Mouse (Mus musculus): ENCODE results near the gene Fam213b.
A peak's percentile ranks its signal among the peaks of the same experiment; 100 is the strongest.

Gene Fam213b

DNA sequence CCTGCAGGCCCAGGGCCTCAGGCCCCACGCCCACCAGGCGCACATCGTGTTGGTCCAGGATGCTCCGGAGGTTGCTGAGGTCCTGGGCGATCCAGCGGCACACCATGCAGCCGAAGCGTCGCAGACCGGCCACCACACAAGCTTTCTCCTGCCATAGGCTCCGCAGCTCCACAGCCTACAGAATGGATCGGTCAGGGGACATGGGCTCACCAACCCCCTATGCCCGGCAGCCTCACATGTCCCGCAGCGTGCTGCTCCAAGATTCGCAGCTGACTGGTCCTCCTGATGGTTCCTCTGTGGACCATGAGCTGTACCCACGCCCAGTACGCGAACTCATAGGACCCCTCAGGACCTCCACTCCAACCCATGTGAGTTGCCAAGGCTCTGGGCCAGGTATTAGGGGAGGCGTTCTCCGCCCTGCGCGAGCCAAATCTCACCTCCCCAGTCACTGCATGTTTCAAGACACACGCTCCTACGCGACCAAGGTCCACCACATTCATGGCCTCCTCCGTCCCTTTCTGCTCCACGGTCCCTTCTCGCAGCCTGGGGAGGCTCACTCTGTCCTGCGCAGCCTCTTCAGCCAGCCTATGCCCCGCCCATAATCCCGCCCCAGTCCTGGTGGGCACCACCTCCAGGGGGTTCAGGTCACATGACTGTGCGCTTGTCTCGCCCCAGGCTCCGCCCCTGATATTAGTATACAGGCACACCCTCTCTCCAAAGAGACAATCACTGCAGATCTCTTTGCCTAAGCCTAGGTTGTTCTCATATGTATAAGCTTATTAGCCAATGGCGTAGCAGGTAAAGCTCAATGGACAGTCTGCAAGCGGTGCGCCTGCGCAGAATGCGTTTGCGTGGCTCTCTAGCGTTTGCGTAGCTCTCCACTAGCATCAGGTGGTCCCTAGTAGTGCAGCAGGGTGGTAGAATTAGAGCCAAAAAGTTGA lies at the start of gene Fam213b:
Gene Fam213b, minus strand, starts transcription at position 630 of the 941 bp plus-strand sequence.
- DNase-seq, result peak; percentile 81 to 90

DNA sequence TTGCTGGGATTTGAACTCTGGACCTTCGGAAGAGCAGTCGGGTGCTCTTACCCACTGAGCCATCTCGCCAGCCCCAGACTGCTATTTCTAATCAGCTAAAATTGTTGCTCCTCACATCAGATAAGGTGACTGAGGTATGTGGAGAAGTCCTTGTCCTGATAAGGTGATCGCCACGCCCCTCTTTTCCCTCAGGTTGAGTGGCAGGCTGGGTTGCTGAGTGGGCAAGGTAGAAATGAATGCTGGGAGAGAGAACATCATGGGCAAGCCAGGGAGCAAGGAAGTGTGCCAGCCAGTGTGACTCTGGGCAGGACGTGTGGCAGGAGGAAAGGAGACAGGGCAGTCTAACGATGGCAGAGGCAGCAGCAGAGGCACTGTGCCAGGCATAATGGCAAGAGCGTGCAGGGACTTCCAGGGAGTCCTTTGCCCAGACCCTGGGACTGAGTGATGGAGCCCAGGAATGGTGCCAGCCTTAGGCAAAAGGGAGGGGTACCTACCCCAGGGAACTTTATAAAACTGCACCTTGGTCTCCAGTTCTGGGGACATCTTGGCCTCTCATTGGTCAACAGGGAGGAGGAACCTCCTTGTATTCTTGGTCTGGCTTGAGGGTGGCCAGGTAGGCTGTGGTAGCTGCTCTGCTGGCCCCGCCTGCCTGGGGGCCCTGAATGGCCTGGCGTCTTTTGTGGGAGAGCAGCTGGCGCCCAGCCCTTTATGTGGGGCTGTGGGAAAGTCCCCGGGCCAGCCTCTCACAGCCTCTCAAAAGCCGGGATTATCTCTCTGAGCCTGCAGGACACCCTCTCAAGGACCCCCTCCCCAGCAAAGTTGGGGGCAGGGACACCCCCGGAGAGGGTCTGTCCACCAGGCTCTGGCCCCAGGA lies 49.4 kb upstream of the Fam213b start:
- DNase-seq, result no peak

DNA sequence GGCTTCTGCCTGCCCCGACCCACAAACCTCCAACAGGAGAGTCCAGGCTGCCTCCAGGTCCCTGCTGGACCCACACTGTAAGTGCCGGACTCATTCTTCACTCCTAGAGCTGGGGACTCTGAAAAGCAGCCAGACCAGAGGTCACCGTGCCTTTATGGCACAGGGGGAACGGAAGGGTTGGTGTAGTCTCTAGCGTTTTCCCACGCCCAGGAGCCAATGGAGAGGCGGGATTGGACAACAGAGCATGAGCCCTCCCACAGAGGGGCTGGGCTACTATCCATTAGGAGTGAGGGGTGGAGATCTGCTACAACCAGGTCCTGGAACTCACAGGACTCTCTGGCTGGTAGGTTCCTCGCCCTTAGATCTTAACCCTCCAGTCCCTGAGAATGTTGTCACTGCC lies 47.4 kb upstream of the Fam213b start:
- peak; percentile 57 to 76 for DNase-seq

DNA sequence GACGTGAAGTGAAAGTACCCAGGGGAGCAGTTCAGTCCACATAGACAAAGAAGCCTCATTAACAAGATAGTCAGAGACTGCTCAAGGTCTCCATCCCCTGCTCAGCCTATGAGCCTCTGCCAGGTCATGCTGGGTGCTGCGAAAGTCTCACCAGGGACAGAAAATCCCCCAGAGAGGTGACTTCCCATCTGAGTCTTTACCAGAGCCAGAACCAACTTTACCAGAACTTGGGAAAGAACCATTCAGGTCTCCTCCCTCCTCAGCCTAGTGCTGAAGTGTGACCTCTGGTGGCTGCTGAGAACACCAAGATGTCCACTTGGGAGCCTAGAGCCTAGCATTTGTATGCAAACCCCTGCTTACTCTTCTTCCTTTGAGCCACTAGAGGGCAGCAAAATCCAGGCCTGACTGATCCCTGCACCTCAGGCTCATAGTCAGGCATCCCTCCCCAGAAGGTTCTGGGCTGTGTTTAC lies 45.2 kb upstream of the Fam213b start:
- peak; percentile 80 to 92 for DNase-seq

DNA sequence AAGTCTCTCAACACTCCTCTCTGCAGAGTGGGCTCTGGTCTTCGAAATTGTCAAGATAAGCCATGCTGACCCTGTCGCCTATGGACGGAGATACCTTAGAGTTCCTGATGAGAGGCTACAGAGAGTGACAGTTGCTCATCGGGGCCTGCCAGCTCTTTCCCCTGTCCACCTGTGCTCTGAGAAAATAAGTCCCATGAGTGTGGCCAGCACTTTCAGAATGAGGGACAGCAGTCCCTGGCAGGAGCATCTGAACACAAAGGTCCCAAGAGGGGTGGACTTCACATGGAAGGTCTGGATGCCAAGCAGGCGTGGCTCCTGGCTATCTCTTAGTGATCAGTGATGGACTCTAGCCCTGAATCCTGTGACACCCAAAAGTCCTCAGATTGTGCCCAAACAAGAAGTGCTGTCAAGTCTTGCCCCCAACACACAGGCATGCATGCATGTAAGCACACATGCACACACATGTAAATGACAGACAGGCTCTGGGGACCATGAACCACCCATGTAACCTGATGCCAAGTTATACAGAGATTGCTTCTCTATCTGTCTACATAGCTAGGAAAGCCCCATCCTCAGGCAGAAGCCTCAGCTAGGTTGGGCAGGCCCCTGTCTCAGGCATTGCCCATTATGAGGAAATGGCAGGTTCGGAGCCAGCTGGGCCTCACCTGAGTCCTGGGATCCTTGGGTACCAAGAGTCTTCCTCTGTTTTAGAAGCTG lies 44.5 kb upstream of the Fam213b start:
- no peak for DNase-seq

DNA sequence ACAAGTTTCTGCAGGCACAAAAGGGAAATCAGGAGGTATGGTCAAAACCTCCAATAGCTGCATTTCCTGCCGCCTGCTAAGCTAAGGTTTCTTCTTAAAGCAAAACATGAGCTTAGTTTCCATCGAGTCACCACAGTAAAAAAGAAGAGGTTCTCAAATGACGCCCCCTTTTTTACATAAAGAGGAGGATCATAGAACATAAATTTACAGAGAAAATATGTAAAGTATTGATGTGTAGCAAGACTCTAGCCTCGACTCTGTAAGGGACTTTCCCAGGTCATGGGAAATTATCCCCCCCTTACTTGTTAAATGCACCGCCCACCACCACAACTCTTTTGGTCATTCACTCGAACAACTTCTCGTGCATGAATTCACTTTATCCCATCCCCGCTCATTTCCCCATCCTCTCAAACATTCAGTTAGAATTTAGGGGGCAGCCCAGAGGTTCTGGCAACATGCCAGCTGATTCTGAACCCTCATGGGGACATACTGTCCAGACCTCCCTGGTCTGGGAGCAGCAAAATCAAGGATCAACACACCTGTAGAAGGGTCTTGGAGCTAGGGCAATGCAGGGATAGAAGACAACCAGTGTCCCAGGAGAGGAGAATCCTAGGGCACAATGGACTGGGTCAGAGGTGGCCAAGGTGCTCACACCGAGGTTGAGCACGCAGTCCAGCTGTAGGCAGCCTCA lies 43.8 kb upstream of the Fam213b start:
- no peak for DNase-seq

DNA sequence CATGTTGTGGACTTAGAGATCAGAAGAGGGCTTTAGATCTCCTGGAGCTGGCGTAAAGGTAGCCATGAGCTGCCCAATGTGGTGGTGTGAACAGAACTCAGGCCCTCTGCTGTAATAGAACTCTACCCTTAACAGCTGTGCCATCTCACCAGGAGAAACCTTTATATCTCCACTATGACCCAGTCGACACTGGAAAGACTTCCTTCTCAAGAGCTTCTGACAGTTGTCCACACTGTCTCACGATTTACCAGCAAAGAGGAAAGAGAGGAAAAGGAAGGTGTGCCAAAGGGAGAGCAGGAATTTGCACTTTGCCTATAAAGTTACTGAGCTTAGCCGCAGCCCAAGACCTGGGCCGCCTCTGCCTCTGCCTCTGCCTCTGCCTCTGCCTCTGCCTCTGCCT lies 42.9 kb upstream of the Fam213b start:
- no peak for DNase-seq

DNA sequence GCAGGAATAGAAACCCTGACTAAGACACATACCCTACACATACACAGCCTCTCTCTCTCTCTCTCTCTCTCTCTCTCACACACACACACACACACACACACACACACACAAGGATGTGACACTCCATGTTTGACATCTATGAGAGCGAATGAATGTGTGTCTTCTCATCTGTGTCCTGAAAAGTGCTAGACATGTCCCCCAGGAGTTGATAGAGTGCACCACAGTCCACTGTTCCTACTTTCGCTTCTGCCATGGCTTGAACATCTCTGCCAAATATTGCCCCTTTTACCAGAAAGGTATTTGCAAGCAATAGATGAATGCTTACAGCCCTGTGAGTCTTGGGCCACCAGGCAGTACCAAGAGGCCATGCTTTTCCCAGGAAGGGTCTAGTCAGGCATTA lies 41.2 kb upstream of the Fam213b start:
- DNase-seq, result no peak

DNA sequence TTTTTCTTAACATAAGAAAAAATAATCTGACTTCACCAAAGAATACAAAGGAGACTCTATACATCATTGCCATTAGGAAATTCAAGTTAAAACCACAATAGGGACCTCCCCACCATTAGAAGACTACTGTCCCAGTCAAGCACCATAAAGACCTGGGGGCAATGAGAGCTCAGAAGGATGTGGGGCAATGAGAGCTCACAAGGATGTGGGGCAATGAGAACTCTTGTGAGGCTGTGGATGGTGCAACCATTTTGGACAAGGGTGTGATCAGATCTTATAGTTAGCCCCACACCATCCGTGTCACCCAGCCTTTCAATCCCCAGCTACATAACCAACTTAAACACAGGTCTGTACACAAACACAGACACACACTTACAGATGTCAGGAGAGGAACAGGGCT lies 38.8 kb upstream of the Fam213b start:
- DNase-seq, result no peak

DNA sequence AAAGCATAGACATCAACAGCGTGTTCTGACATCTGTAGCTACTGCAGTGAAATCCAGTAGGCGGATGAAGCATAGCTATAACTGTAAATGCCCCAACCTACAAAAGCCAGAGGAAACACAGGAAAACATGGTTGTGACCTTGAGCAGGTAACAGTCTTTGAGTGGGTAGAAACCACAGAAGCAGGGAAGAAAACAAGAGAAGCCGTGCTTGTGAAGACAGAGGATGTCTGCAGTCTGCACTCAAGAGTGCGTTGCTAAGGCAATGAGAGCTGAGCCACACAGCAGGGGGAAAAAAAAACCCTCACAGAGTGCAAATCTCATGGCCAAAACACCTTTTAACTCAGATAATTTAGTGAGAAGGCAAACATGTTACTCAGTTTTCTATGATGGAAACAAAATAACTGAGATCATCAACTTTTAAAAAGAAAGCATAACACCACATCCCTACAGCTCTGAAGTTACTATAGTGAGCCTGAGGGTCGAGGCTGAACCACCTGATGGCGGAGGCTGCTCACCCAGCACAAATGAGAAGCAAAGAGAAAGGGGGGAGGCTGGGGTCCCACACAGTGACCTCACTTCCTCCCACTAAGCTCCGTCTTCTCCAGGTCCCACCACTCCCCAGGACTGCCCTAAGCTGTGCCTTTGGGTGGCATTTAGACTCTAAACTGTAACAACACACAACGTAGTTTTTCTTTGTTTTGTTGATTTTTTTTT lies 37.8 kb upstream of the Fam213b start:
- DNase-seq, result no peak

DNA sequence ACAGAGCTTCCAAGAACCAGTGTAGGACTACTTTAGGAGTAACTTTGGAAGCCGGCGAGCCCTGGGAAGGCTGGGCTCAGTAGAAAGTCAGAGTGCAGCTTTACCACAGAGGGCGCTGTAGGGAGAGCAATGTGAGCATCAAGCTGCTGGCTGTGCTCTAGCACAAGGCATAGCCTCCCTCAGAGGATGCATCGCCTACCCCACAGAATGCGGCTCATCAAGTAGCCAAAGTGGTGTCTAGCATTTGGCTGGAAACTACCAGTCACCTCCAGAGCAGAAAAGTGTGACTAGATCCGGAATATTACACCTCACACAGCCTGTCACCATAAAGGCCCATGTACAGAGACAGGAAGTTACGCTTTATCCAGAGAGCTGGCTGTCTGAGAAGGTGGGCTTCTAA lies 36.9 kb upstream of the Fam213b start:
- no peak for DNase-seq

DNA sequence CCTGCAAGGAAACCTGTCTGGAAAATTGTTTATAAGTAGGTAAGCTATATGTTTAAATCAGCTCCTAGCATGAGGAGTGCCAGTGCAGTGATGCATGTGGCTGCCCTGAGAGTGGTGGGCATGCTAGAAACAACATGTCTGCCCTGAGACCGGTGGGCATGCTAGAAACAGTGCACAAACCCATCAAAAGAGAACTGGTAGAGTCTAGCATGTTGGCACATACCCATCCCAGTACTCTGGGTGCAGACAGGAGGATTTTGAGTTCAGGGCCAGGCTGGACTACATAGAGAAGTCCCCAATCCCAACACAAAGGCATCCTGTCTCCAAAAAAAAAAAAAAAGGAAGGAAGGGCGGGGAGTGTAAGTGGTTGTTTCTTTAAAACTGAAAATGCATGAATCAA lies 35.9 kb upstream of the Fam213b start:
- DNase-seq, result no peak

DNA sequence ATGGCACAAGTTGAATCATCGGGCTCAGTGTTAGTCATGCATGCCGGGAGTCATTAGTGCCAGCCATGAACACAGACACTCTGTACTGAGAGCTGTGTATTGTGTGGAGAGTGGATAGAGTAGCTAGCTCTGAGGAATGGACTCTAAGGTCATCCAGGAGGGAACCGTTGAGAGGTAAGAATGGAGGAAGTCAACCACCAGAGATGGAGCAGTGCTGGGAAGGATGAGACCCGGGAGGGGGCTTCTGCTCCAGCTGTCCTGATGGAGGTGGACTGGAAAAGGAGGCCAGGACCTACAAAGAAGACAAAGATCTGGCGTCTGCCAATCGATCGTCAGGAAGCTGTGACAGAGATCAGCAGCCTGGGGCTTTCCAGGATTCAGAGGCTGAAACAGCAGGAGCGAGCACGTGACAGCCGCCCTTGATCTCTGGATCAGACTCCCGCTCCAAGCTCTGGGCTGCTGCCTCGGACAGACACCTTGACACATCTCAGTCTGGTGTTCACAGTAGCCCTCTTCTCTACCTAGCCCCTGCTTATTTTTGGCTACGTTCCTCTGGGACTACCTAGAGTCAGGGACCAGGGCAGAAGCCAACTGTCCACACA lies 34.5 kb upstream of the Fam213b start:
- DNase-seq, result no peak

DNA sequence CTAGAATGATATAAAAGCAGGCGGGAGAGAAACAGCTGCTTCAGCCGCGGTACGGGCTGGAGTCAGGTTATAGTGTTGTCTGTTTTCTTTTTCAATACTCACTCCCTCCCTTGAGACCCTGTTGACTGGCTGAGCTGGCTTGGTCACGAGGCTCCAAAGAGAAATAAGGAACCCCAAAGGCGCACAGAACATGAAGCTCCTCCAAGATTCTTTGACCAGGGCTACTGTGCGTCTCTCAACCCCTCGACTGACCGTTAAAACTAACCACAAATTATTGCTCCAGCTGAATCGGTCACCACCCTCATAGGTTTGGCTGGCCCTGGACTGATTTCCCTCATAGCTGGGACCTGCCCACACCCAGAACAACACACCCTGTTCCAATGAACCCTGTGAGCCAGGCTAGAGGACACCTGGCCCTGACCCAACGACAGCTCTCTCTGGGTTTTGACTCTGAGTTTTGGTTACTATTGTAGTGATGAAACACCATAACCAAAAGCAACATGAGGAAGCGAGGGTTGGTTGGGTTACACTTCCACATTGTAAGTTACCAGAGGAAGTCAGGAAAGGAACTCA lies 30.2 kb upstream of the Fam213b start:
- DNase-seq, result no peak

DNA sequence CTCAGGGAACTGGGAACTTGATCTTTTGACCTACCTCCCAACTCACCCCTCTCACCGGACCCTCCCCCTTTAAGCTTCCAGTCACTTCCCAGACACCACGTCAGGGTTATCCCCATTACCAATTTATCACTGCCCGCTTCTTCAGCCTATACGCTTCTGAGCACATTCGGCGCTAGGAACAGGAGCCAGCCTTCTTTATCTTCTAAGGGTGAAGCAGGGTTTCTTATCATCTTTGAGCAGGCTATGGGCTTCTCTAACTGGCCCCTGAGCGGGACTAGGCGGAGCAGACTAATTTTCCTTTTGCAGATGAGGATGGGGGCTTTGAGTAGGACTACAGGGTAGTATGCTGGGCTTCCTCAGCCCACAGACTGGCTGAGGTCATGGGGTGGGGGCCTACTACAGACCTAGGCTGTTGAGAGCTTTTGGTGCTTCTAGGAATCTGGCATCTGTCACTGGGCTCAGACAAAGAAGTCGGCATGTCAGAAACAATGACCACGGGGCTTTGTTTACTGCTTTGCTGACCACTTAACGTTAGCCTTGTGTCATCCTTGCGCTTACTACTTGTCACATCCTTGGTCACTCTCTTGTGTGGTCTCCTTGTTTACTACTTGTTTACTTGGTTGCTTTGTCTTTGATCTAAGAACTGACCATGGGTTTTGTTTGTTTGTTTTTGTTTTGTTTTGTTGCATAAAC lies 29.6 kb upstream of the Fam213b start, which contains the start of gene Tnfrsf14:
Gene Tnfrsf14, minus strand, starts transcription at position 169 of the 693 bp plus-strand sequence.
- no peak for DNase-seq

DNA sequence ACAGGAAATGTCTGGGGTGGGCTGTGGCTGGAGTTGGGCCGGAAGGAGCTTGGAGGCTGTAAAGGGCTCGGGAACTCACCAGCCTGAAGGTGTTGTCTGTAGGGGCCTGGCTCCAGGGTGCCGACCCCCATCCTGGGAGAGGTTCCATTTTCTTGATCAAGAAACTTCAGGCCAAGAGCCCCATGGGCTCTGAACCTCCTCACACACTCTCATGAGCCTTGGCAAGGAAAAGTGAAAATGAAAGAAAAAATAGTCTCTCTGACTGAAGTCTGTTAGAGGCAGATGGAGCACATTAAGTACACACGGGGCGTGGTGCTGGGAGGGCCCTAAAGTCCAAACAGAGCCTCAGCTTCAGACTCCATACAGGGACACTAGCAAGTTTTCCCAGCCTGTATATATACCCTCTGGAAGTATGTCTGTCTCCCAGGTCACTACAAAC lies 29.0 kb upstream of the Fam213b start:
- no peak for DNase-seq

DNA sequence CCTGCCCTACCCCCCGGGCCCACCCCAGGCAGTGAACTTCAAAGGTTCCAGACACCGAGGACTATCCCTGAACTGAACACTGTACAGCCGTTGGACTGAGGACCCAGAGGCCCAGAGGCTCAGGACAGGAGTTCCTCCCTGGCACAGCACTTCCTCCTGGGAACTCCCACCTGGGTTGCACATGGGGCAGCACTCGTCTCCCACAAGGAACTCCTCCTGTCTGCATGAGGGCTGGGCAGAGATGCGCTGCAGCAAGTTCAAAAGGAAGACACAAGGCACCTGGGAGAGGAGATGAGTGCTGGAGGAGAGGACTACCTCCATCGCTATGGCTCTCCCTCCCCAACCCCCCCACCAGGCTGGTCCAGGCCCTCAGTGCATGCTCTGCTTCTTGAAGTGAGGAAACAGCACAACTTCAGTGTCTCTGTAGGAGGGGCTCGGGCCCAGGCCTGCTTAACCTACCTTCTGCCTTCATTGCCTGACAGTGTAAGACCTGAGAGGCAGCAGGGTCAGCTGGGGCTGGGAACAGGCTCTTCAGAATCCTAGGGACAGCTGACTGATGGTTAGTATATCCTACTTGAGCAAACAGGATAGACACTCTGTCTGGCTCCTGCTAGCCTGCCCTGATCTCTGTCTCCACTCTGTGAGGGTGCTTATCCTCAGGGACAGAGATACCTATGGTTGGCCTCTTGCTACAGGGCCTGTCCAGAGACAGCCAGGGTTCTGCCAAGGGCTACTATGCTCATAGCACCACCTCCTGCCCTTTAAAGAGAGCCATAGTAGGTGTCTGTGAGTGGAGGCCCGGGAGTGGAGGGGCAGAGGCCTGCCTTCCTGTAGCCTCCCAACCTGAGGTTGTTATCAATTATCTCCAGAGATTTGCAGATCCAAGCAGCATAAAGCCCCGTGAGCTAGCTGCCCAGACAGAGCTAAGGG lies 28.3 kb upstream of the Fam213b start:
- no peak for DNase-seq

DNA sequence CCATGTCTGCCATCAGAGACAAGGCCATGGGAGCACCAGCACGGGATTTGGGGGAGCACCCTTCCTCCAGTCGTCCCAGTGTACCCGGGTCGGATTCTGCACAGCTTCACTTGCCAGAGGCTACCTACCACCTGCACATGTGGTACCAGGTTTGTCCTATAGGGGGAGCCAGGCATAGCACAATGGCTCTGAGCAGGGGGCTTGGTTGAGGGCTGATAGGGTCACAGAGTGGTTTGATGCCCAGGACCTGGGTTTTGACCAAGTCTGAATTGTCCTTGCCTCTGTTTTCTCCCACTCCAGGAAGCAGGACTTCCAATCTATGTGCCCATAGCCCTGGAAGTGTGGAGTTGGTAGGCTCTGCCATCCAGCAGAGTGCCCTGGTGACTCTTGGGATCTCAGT lies 26.5 kb upstream of the Fam213b start:
- no peak for DNase-seq

DNA sequence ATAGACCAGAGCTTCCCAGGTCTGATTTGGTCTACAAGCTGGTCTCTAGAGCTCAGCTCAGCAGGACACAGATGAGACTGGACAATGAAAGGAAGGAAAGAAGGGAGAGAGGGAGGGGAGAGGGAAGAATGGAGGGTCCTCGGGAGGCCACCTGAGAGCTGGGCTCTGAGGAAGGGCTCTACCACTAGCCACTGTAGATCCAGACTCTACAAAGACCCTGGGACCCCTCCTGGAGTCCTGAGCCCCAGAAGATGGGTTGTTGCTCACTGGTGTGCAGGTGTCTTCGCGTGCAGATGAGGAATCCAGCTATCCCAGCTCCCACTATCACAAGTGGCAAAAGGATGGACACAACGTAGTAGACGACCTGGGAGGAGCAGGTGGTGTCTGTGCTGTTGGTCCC lies 24.0 kb upstream of the Fam213b start:
- no peak for DNase-seq
